Mouse (Mus musculus) lung, postnatal 0 days (tissue): ENCODE results near the gene Asic2. TPM values are rescaled to one million over a fixed set of nuclear protein-coding genes. Genes with fewer than 3 reads are reported as not detected.

ENCODE experiments used
- ATAC-seq: fragments of 200-750 bp; cut with Nextera tagmentation; 2 replicates; pipeline ENCODE4 v1.8.0; 2017; ENCODE audit warnings: moderate library complexity
- DNase-seq: peaks from one replicate; pipeline ENCODE4 v3.0.0-alpha.2; 2016; ENCODE audit warnings: low spot score
- H3K27ac ChIP-seq: fragments of 300-500 bp; sonication (generic); 2 replicates; pipeline ENCODE4 v1.5.1; 2014; ENCODE audit warnings: antibody characterized with exemption, mild to moderate bottlenecking, low read length, mixed read lengths
- H3K27me3 ChIP-seq: fragments of 300-500 bp; sonication (generic); replicated peaks from 2 replicates; pipeline ENCODE4 v1.6.1; 2014; ENCODE audit warnings: low read length, mixed read lengths; ENCODE audit not compliant: insufficient read depth
- H3K36me3 ChIP-seq: fragments of 300-500 bp; sonication (generic); 2 replicates; pipeline ENCODE4 v1.6.1; 2014; ENCODE audit warnings: low read length, mixed read lengths; ENCODE audit not compliant: insufficient read depth
- H3K4me1 ChIP-seq: fragments of 300-500 bp; sonication (generic); 2 replicates; pipeline ENCODE4 v1.6.1; 2014; ENCODE audit warnings: antibody characterized with exemption, low read depth, low read length, mixed read lengths; ENCODE audit not compliant: insufficient read depth
- H3K4me2 ChIP-seq: fragments of 300-500 bp; sonication (generic); replicated peaks from 2 replicates; pipeline ENCODE4 v1.6.1; 2014; ENCODE audit warnings: low read depth, mild to moderate bottlenecking, low read length, moderate library complexity, mixed read lengths
- H3K4me3 ChIP-seq: fragments of 300-500 bp; sonication (generic); 2 replicates; pipeline ENCODE4 v1.5.1; 2014; ENCODE audit warnings: low read depth, low read length
- H3K9ac ChIP-seq: fragments of 300-500 bp; sonication (generic); replicated peaks from 2 replicates; pipeline ENCODE4 v1.6.1; 2014; ENCODE audit warnings: low read depth, mild to moderate bottlenecking
- H3K9me3 ChIP-seq: fragments of 300-500 bp; sonication (generic); 2 replicates; pipeline ENCODE4 v1.6.1; 2016; ENCODE audit warnings: low read length, mixed read lengths
- CTCF ChIP-seq: IDR thresholded peaks from 2 replicates; pipeline ENCODE4 v1.5.1; 2016; ENCODE audit warnings: antibody characterized with exemption, mild to moderate bottlenecking
- EP300 ChIP-seq: IDR thresholded peaks from 2 replicates; pipeline ENCODE4 v1.6.1; 2016; ENCODE audit warnings: antibody characterized with exemption, mild to moderate bottlenecking, control low read depth
- WGBS: fragments of 180-500 bp; shearing (Covaris S2); extraction: QIAGEN DNeasy Blood & Tissue Kit; methylation state at CpG from one replicate; pipeline ENCODE4 v1.1.7; 2014; 5-methylcytosine and 5-hydroxymethylcytosine counted together
- polyA plus RNA-seq: library from polyadenylated mRNA; unstranded; fragments of >200 nt; fragmentation: Nextera tagmentation; extraction: Ambion mirVana; gene quantifications from 2 replicates; pipeline ENCODE4 v1.2.1, GENCODE M21; 2015

Asic2 gene
- polyA plus RNA-seq, 1 experiment from 2014 or later, result 0.06 TPM

- no peak overlapping the region for H3K4me2 ChIP-seq
- WGBS, result 62% methylated on average over 5 of the region's 5 CpGs
- ATAC-seq, result no peak
- TF ChIP-seq EP300, result no peak
- TF ChIP-seq CTCF, result no peak
- H3K9ac ChIP-seq, result no peak overlapping the region
- H3K36me3 ChIP-seq, result no peaks in the 10 kb centered on the region
- DNase-seq, result no peak
- H3K27me3 ChIP-seq, result no peaks in the 10 kb centered on the region
- no peak overlapping the region for H3K27ac ChIP-seq
- no peak overlapping the region for H3K4me3 ChIP-seq
- H3K9me3 ChIP-seq, result no peaks in the 10 kb centered on the region
- H3K4me1 ChIP-seq, result no peaks in the 10 kb centered on the region
Observed at GRCm38 (mm10) chr11:81909397-81909894, 58.8 kb downstream of the Asic2 start.

- TF ChIP-seq CTCF, result no peak
- no peak for TF ChIP-seq EP300
- no peak overlapping the region for H3K4me2 ChIP-seq
- no peaks in the 10 kb centered on the region for H3K9me3 ChIP-seq
- no peak overlapping the region for H3K9ac ChIP-seq
- no peaks in the 10 kb centered on the region for H3K36me3 ChIP-seq
- H3K4me3 ChIP-seq, result no peak overlapping the region
- H3K27ac ChIP-seq, result no peak overlapping the region
- 71% methylated on average over 1 of the region's 1 CpGs for WGBS
- ATAC-seq (no peak), DNase-seq (no peak)
- H3K4me1 ChIP-seq, result no peaks in the 10 kb centered on the region
- no peaks in the 10 kb centered on the region for H3K27me3 ChIP-seq
Observed at GRCm38 (mm10) chr11:81908760-81909159, 59.5 kb downstream of the Asic2 start.

GRCm38 (mm10) chr11:81902318-81902717 lies 65.9 kb downstream of the Asic2 start:
- H3K9ac ChIP-seq, result no peak overlapping the region
- DNase-seq (no peak), ATAC-seq (no peak)
- no peak for TF ChIP-seq CTCF
- no peak for TF ChIP-seq EP300
- H3K27ac ChIP-seq, result no peak overlapping the region
- H3K4me2 ChIP-seq, result no peak overlapping the region
- no peaks in the 10 kb centered on the region for H3K9me3 ChIP-seq
- no peaks in the 10 kb centered on the region for H3K36me3 ChIP-seq
- H3K4me1 ChIP-seq, result no peaks in the 10 kb centered on the region
- no peaks in the 10 kb centered on the region for H3K27me3 ChIP-seq
- no peak overlapping the region for H3K4me3 ChIP-seq

- Histone ChIP-seq H3K9me3 (no peaks in the 10 kb centered on the region), H3K4me3 (no peak overlapping the region), H3K36me3 (no peaks in the 10 kb centered on the region), H3K27ac (no peak overlapping the region), H3K27me3 (no peaks in the 10 kb centered on the region), H3K4me1 (no peaks in the 10 kb centered on the region), H3K4me2 (no peak overlapping the region), H3K9ac (no peak overlapping the region)
- TF ChIP-seq EP300, result no peak
- TF ChIP-seq CTCF, result no peak
- WGBS, result 6% methylated on average over 8 of the region's 8 CpGs
- ATAC-seq (no peak), DNase-seq (no peak)
Observed at GRCm38 (mm10) chr11:81897547-81898354, 70.5 kb downstream of the Asic2 start.

- Histone ChIP-seq H3K36me3 (no peaks in the 10 kb centered on the region), H3K4me3 (no peak overlapping the region), H3K27ac (no peak overlapping the region), H3K4me1 (no peaks in the 10 kb centered on the region), H3K9ac (no peak overlapping the region), H3K4me2 (no peak overlapping the region), H3K27me3 (no peaks in the 10 kb centered on the region), H3K9me3 (no peaks in the 10 kb centered on the region)
- ATAC-seq (no peak), DNase-seq (no peak)
- 77% methylated on average over 6 of the region's 6 CpGs for WGBS
- TF ChIP-seq EP300, result no peak
- TF ChIP-seq CTCF, result no peak
Observed at GRCm38 (mm10) chr11:81896511-81896910, 71.7 kb downstream of the Asic2 start.

GRCm38 (mm10) chr11:81871506-81872213 lies 96.6 kb downstream of the Asic2 start:
- Histone ChIP-seq H3K4me3 (no peak overlapping the region), H3K9me3 (no peaks in the 10 kb centered on the region), H3K4me1 (no peaks in the 10 kb centered on the region), H3K4me2 (no peak overlapping the region), H3K27me3 (no peaks in the 10 kb centered on the region), H3K27ac (no peak overlapping the region), H3K9ac (no peak overlapping the region), H3K36me3 (no peaks in the 10 kb centered on the region)
- 18% methylated on average over 9 of the region's 9 CpGs for WGBS
- ATAC-seq, result no peak
- TF ChIP-seq EP300 (no peak), CTCF (no peak)
- no peak for DNase-seq
